Mouse (Mus musculus): ENCODE results near the gene Ccdc81.

The Ccdc81 gene

DNA sequence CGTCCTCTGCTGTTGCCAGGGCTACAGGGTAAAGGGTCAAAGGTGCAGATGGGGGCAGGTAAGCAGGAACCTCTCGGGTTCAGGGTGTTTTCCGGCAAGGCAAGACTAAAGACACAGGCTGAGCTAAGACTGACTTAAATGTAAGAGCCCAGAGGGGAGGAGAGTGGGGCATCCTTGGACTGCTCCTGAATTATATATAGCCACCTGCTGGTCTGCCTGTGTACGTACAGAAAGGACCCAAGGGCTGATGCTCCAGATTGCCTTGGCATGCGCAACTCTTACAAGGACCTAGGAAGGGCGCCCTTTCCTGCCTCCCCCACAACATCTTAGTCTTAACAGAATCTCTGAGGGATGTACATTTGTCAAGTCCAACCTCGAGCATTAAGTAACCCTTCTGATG lies 74.2 kb downstream of the Ccdc81 start:
- in situ Hi-C loops (cut with MboI; ENCODE audit: low pct_unique_long_range_greater_than_20kb in 1 of 2, low sequenced_read_pairs in 2 of 2, unreplicated experiment in 1 of 2) = no loop called here

DNA sequence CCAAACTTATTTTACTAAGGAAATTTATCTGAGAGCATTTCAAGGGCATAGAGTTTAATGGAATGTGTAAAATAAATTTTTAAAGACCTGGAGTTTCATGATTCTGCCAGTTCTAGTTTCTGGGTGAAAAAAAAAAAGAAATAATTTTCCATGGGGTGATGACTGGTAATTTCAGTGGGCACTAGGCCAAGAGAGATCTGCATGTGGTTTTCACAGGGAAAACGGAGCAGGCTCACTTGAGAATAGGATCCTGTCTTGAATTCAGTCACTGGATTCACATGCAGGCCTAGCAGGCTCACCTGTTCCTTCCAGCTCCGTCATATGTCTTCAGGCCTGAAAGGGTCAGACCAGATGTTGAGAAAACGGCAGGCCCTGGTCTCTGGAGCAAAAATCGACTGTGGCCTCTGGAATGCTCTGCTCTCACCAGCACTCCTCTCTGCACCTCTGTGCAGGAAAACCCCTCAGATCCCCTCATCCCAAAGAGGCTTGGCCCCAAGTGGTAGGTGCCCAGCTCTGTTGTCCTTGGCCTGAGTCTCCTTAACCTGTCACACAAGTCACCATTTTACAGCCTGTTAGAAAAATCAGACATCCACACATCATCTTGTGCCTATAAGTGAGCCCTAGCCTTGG lies 74.9 kb downstream of the Ccdc81 start:
- in situ Hi-C loops (cut with MboI; ENCODE audit: low pct_unique_long_range_greater_than_20kb in 1 of 2, low sequenced_read_pairs in 2 of 2, unreplicated experiment in 1 of 2) = no loop called here

All from mouse embryonic stem cell (cell line).